Mouse (Mus musculus): ENCODE data around the gene Olfr49. TPM values are rescaled to one million over a fixed set of nuclear protein-coding genes. Genes with fewer than 3 reads are reported as not detected.
A peak's percentile ranks its signal among the peaks of the same experiment; 100 is the strongest.

The Olfr49 gene
- polyA plus RNA-seq, 1 experiment from 2014 or later, result not detected

DNA sequence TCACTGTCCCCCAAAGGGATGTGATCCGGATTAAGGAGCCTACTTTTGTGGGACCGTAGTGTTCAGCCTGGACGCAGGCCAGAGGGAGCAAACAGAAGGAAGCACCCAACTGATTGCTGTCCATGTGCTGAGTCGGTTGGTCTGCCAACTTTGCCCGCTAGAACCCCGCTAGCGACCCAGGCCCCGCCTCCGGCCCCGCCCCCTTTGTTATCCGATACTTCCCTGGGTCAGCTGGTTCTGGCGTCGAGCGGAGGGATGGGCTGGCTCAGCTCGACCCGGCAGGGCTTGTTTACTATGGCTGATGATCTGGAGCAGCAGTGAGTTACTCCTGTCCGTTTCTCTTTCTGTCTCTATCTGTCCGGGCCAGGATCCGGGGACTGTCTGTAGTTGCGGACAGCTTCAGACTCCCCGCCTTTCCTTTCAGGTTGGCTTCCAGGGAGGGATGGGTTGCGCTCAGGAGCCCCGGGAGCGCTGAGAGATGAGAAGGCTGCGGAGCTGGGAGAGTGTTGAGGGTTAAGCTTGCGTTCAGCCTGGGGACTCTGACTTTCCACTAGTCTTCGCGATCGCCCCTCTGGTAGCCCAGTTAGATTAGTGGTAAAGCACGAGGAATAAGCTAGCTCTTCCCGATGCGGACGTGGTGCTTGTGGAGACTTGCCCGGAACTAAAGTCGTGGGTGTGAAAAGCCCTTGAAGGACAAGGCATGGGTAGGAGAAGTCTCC lies 25.6 kb downstream of the Olfr49 start:
- no peaks in the 10 kb centered on the region for H3K27me3 ChIP-seq (ENCODE audit: control insufficient read depth, insufficient read depth, low read length)
- WGBS, result under 1% methylated on average over 35 of the region's 35 CpGs
- H3K9me3 ChIP-seq (ENCODE audit: control insufficient read depth, low read depth, low read length), result no peaks in the 10 kb centered on the region
- 0 out of 2 replicates have a peak, but pooled peaks cover 4% of the 10 kb centered on the region for H3K36me3 ChIP-seq (ENCODE audit: control insufficient read depth, insufficient read depth, low read length)
- H3K4me1 ChIP-seq (ENCODE audit: control insufficient read depth, insufficient read depth, low read length), result peaks cover 9% of the 10 kb centered on the region
- peak; percentile 94 for ATAC-seq (ENCODE audit: insufficient number of reproducible peaks, insufficient read depth, low FRiP score, low read depth)
- peak overlapping the region; percentile 61 for H3K4me3 ChIP-seq (ENCODE audit: low read depth, low read length)
- peak overlapping the region; percentile 87 for H3K4me2 ChIP-seq (replicated peaks; ENCODE audit: low read depth, low read length)
- peak overlapping the region; percentile 67 for H3K9ac ChIP-seq (replicated peaks; ENCODE audit: low read depth, low read length)
- peak overlapping the region; percentile 72; the same call in 1 of the 2 replicates for H3K27ac ChIP-seq (ENCODE audit: low read length)

DNA sequence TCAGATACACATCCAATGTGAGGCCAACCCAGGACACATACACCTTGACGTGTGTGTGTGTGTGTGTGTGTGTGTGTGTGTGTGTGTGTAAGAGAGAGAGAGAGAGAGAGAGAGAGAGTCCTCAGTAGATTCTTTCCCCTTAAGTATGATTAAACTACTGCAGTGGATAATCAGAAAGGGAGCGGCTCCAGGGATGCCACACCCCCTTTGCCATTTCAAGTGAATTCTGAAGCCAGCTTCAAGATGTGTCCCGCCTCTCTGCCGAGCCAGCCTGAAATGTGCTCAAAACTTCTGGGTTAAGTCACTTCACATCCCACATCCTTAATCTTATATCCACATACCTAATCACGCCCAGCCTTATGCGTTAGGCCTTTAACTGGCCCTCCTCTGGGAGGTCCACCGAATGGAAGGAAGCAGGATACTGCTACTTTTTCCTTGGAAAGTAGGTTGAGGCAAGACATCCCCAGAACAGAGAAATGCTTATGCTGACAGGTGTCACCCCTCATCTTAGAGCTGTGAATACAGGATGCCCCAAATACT lies 26.5 kb downstream of the Olfr49 start:
- ATAC-seq (ENCODE audit: insufficient number of reproducible peaks, insufficient read depth, low FRiP score, low read depth), result no peak
- peaks cover 9% of the 10 kb centered on the region for H3K4me1 ChIP-seq (ENCODE audit: control insufficient read depth, insufficient read depth, low read length)
- peak overlapping the region; percentile 87; the same call in 1 of the 2 replicates for H3K4me2 ChIP-seq (replicated peaks; ENCODE audit: low read depth, low read length)
- no peaks in the 10 kb centered on the region for H3K27me3 ChIP-seq (ENCODE audit: control insufficient read depth, insufficient read depth, low read length)
- no peak overlapping the region for H3K27ac ChIP-seq (ENCODE audit: low read length)
- H3K36me3 ChIP-seq (ENCODE audit: control insufficient read depth, insufficient read depth, low read length), result no peaks in the 10 kb centered on the region
- H3K9ac ChIP-seq (replicated peaks; ENCODE audit: low read depth, low read length), result no peak overlapping the region
- H3K9me3 ChIP-seq (ENCODE audit: control insufficient read depth, low read depth, low read length), result no peaks in the 10 kb centered on the region
- H3K4me3 ChIP-seq (ENCODE audit: low read depth, low read length), result peak overlapping the region; percentile 61; the same call in 1 of the 2 replicates
- WGBS, result 59% methylated on average over 7 of the region's 7 CpGs

DNA sequence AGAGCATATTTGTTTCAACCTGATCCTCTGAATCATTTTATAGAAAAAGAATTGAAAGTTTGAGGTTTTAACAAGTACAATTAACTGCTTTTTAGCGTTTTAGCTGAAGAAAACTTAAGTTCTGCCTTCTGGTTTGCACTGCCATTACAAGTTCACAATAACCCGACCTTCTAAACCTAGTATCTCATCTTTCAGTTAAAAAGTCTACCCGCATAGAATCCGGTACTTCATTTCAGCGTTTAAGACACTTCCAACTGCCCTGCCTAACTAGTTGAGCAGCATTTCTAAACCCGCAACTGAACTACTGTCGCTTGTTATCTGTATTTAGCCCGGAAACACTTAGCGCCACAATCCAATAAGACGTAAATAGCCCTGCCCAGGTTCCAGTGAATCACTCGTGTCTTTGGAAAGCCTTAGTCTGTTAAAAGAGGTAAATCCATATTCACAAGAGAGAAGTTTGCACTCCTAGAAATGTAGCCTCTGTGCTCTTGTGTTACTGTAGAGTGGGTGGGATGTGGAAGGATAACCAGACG lies 30.0 kb downstream of the Olfr49 start:
- ATAC-seq (ENCODE audit: insufficient number of reproducible peaks, insufficient read depth, low FRiP score, low read depth), result no peak

DNA sequence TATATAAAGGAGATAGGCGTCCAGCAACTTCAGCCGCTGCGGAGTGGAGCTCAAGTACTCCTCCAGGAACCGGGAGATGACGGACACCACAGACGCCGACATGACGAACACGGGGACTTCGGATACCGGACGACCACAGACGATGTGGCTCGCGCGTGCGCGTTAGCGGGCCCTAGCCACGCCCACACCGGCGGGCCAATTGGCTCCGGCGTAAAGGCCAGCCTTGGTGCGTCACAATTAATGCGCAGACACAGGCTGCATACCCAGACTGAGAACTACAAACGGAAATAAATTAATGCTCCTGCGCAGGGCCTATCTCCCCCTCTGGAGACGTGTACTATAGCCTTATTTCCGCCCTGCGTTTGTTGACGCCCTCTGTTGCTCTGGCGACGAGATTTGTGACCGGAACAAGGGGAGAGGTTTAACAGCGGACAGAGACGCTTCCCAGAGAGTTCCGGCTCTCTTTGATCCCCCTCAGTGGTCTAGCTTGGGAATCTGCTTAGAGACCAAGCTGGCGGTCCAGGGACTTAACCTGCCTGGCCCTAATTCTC lies 30.9 kb downstream of the Olfr49 start, which contains the start of the genes Dad1 and Abhd4:
Gene Dad1 (minus strand): TSS at position 364 of the 551 bp plus-strand sequence.
Gene Abhd4 (plus strand): TSS at position 448 of the 551 bp plus-strand sequence.
- H3K4me1 ChIP-seq (ENCODE audit: control insufficient read depth, insufficient read depth, low read length), result peaks cover 36% of the 10 kb centered on the region

More for the DNA sequence above, 30.0 kb downstream of the Olfr49 start:
- peak overlapping the region; percentile 41 for H3K9ac ChIP-seq (replicated peaks; ENCODE audit: low read depth, low read length)
- H3K9me3 ChIP-seq (ENCODE audit: control insufficient read depth, low read depth, low read length), result no peaks in the 10 kb centered on the region
- peaks cover 30% of the 10 kb centered on the region for H3K4me1 ChIP-seq (ENCODE audit: control insufficient read depth, insufficient read depth, low read length)
- H3K36me3 ChIP-seq (ENCODE audit: control insufficient read depth, insufficient read depth, low read length), result no peaks in the 10 kb centered on the region
- H3K27ac ChIP-seq (ENCODE audit: low read length), result no peak overlapping the region; the same call in 1 of the 2 replicates
- H3K27me3 ChIP-seq (ENCODE audit: control insufficient read depth, insufficient read depth, low read length), result no peaks in the 10 kb centered on the region
- WGBS, result 55% methylated on average over 12 of the region's 12 CpGs
- H3K4me2 ChIP-seq (replicated peaks; ENCODE audit: low read depth, low read length), result peak overlapping the region; percentile 54
- peak overlapping the region; percentile 80 for H3K4me3 ChIP-seq (ENCODE audit: low read depth, low read length)

DNA sequence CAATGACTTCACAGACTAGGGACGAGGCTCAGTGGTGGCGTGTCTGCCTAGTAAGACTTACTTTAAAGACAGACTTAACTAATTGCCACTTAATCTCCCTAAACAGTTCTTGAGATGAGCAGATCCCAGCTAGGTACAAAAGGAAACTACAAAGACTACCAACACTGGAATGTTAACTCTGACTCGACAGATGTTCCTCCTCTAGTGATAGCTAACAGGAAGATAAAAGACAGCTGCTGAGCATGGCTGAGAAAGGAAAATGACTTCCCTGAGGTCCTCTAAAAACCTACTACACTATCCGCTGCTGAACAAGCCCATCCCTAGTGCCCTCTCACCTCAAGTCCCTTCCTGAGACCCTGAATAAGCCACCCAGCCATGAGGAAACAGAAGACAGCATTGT lies 34.6 kb downstream of the Olfr49 start:
- WGBS, result 43% methylated on average over 4 of the region's 4 CpGs
- H3K4me1 ChIP-seq (ENCODE audit: control insufficient read depth, insufficient read depth, low read length), result peaks cover 37% of the 10 kb centered on the region
- H3K27ac ChIP-seq (ENCODE audit: low read length), result 0 out of 2 replicates have a peak overlapping the region, but pooled peaks have one; percentile 27
- no peaks in the 10 kb centered on the region for H3K27me3 ChIP-seq (ENCODE audit: control insufficient read depth, insufficient read depth, low read length)
- no peak overlapping the region for H3K9ac ChIP-seq (replicated peaks; ENCODE audit: low read depth, low read length)
- H3K36me3 ChIP-seq (ENCODE audit: control insufficient read depth, insufficient read depth, low read length), result peaks cover 11% of the 10 kb centered on the region; the same call in 1 of the 2 replicates
- H3K4me2 ChIP-seq (replicated peaks; ENCODE audit: low read depth, low read length), result no peak overlapping the region
- no peak for ATAC-seq (ENCODE audit: insufficient number of reproducible peaks, insufficient read depth, low FRiP score, low read depth)
- no peaks in the 10 kb centered on the region for H3K9me3 ChIP-seq (ENCODE audit: control insufficient read depth, low read depth, low read length)
- H3K4me3 ChIP-seq (ENCODE audit: low read depth, low read length), result no peak overlapping the region

More for the DNA sequence above, 30.9 kb downstream of the Olfr49 start, which contains the start of the genes Dad1 and Abhd4:
- no peaks in the 10 kb centered on the region; the same call in 1 of the 2 replicates for H3K36me3 ChIP-seq (ENCODE audit: control insufficient read depth, insufficient read depth, low read length)
- peak within 1 kb of the TSS; percentile 79 for H3K27ac ChIP-seq (ENCODE audit: low read length)
- no peaks in the 10 kb centered on the region for H3K9me3 ChIP-seq (ENCODE audit: control insufficient read depth, low read depth, low read length)
- under 1% methylated on average over 39 of the region's 39 CpGs for WGBS
- peak within 1 kb of the TSS; percentile 63 for H3K9ac ChIP-seq (replicated peaks; ENCODE audit: low read depth, low read length)
- no peaks in the 10 kb centered on the region for H3K27me3 ChIP-seq (ENCODE audit: control insufficient read depth, insufficient read depth, low read length)
- peak within 1 kb of the TSS; percentile 54 for H3K4me2 ChIP-seq (replicated peaks; ENCODE audit: low read depth, low read length)
- H3K4me3 ChIP-seq (ENCODE audit: low read depth, low read length), result peak within 1 kb of the TSS; percentile 80
- ATAC-seq (ENCODE audit: insufficient number of reproducible peaks, insufficient read depth, low FRiP score, low read depth), result peak; percentile 100

DNA sequence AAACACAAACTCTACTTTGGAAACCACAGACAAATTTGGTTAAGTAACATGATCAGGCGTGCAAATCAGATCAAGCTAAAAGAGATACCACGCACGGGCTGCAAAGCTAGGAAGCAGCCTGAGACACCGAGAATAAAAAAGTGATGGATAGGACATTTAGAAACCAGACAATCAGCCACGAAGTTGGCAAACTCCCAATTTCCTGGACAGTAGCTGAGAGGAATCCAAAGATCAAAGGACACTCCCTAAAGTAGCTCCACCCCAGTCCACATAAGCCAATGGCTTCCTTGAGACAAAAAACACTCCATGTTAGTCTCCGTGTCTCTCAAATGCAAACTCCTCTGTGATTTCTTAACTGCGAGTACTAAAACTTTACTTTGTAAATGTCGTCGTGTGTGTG lies 35.4 kb downstream of the Olfr49 start:
- no peak overlapping the region for H3K9ac ChIP-seq (replicated peaks; ENCODE audit: low read depth, low read length)
- no peak overlapping the region for H3K4me2 ChIP-seq (replicated peaks; ENCODE audit: low read depth, low read length)
- H3K9me3 ChIP-seq (ENCODE audit: control insufficient read depth, low read depth, low read length), result no peaks in the 10 kb centered on the region
- H3K27me3 ChIP-seq (ENCODE audit: control insufficient read depth, insufficient read depth, low read length), result no peaks in the 10 kb centered on the region
- peaks cover 37% of the 10 kb centered on the region for H3K4me1 ChIP-seq (ENCODE audit: control insufficient read depth, insufficient read depth, low read length)
- H3K4me3 ChIP-seq (ENCODE audit: low read depth, low read length), result no peak overlapping the region
- no peak for ATAC-seq (ENCODE audit: insufficient number of reproducible peaks, insufficient read depth, low FRiP score, low read depth)
- no peak overlapping the region for H3K27ac ChIP-seq (ENCODE audit: low read length)
- H3K36me3 ChIP-seq (ENCODE audit: control insufficient read depth, insufficient read depth, low read length), result peaks cover 11% of the 10 kb centered on the region
- 48% methylated on average over 9 of the region's 9 CpGs for WGBS

DNA sequence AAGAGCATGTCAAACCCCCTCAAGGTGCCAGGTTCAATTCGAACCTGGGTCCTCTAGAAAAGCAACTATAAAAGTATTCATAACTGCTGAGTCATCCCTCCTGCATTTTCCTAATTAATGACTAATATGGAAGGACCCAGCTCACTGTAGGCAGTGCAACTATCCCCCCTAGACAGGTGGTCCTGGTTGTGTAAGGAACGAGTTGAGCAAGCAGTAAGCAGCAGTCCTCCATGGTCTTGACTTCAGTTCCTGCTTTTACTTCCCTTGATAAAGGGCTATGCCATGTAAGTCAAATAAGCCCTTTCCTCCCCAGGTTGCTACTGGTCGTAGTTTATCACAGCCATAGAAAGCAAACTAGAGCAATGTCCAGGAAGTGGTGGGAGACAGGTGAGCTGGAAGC lies 38.5 kb downstream of the Olfr49 start:
- no peak for ATAC-seq (ENCODE audit: insufficient number of reproducible peaks, insufficient read depth, low FRiP score, low read depth)
- Histone ChIP-seq H3K4me2 (replicated peaks; ENCODE audit: low read depth, low read length) (no peak overlapping the region), H3K36me3 (ENCODE audit: control insufficient read depth, insufficient read depth, low read length) (peaks cover 28% of the 10 kb centered on the region), H3K9ac (replicated peaks; ENCODE audit: low read depth, low read length) (no peak overlapping the region), H3K9me3 (ENCODE audit: control insufficient read depth, low read depth, low read length) (no peaks in the 10 kb centered on the region), H3K4me3 (ENCODE audit: low read depth, low read length) (no peak overlapping the region), H3K4me1 (ENCODE audit: control insufficient read depth, insufficient read depth, low read length) (peaks cover 22% of the 10 kb centered on the region; the same call in 1 of the 2 replicates), H3K27ac (ENCODE audit: low read length) (no peak overlapping the region), H3K27me3 (ENCODE audit: control insufficient read depth, insufficient read depth, low read length) (no peaks in the 10 kb centered on the region)
- WGBS, result 89% methylated on average over 3 of the region's 3 CpGs

DNA sequence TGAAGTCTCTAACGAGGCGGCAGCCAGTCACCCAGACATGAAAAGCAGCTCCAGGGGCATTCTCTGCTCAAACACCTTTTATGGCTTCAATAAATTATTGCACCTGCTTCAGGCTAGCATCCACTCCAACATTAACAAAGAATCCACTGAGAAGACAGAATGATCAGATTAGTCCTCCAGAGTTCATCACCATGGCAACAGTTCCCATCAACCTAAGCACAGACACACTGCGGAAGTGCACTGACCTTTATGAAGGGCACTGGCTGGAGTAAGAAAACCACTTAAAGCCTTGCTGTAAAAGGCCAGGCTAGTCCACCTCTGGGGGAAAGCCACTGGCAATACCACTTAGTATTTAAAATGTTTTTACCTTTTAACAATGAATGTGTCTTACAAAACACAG lies 40.6 kb downstream of the Olfr49 start:
- H3K9me3 ChIP-seq (ENCODE audit: control insufficient read depth, low read depth, low read length), result no peaks in the 10 kb centered on the region
- H3K4me2 ChIP-seq (replicated peaks; ENCODE audit: low read depth, low read length), result no peak overlapping the region
- WGBS, result 46% methylated on average over 3 of the region's 3 CpGs
- no peak overlapping the region for H3K4me3 ChIP-seq (ENCODE audit: low read depth, low read length)
- peaks cover 32% of the 10 kb centered on the region for H3K36me3 ChIP-seq (ENCODE audit: control insufficient read depth, insufficient read depth, low read length)
- no peak overlapping the region for H3K9ac ChIP-seq (replicated peaks; ENCODE audit: low read depth, low read length)
- no peak overlapping the region for H3K27ac ChIP-seq (ENCODE audit: low read length)
- H3K27me3 ChIP-seq (ENCODE audit: control insufficient read depth, insufficient read depth, low read length), result no peaks in the 10 kb centered on the region
- ATAC-seq (ENCODE audit: insufficient number of reproducible peaks, insufficient read depth, low FRiP score, low read depth), result no peak
- peaks cover 5% of the 10 kb centered on the region; the same call in 1 of the 2 replicates for H3K4me1 ChIP-seq (ENCODE audit: control insufficient read depth, insufficient read depth, low read length)
